Mouse (Mus musculus) CH12.LX (cell line): ENCODE data around the gene Tshz3. TPM values are rescaled to one million over a fixed set of nuclear protein-coding genes. Genes with fewer than 3 reads are reported as not detected.

Experiments used
- DNase-seq: peaks from one replicate; pipeline ENCODE4 v3.0.0-alpha.2; 2013; ENCODE audit errors: extremely low read depth
- H3K27ac ChIP-seq: 2 replicates; pipeline ENCODE4 v1.5.1; 2012; ENCODE audit warnings: low read depth, mild to moderate bottlenecking, control low read depth, moderate library complexity; ENCODE audit not compliant: insufficient read depth
- H3K27me3 ChIP-seq: replicated peaks from 2 replicates; pipeline ENCODE3; 2012; ENCODE audit warnings: inconsistent platforms
- H3K36me3 ChIP-seq, 2 experiments: replicated peaks in 1 of 2; 2 replicates each; pipeline versions ENCODE3 to v1.6.1; 2012; ENCODE audit warnings: inconsistent platforms in 1 of 2, low read length in 1 of 2, mild to moderate bottlenecking in 1 of 2, mixed read lengths in 1 of 2, moderate library complexity in 1 of 2; ENCODE audit not compliant: control insufficient read depth in 1 of 2, insufficient read depth in 1 of 2
- H3K4me1 ChIP-seq, 2 experiments: 2 replicates each; pipeline ENCODE4 v1.6.1; 2012; ENCODE audit warnings: inconsistent platforms in 1 of 2, moderate library complexity in 1 of 2; ENCODE audit not compliant: insufficient read depth in 2 of 2, control insufficient read depth in 1 of 2
- H3K4me2 ChIP-seq: 2 replicates; pipeline ENCODE4 v1.6.1; 2012; ENCODE audit warnings: low read depth, mild to moderate bottlenecking, control low read depth; ENCODE audit not compliant: poor library complexity, insufficient read depth, severe bottlenecking
- H3K4me3 ChIP-seq, 3 experiments: fragments of 150-350 bp in 1 of 3; sonication (generic) in 1 of 3; replicated peaks in 1 of 3; 2 replicates each; pipeline versions ENCODE3 to v1.5.1; 2011 to 2012; ENCODE audit warnings: low read depth in 2 of 3, low read length in 2 of 3, mild to moderate bottlenecking in 2 of 3, moderate library complexity in 2 of 3, control low read depth in 1 of 3, improper control_type of control experiment in 1 of 3, inconsistent platforms in 1 of 3, mixed read lengths in 1 of 3; ENCODE audit not compliant: poor library complexity in 1 of 3
- H3K79me2 ChIP-seq: replicated peaks from 2 replicates; pipeline ENCODE4 v1.6.1; 2012; ENCODE audit warnings: mild to moderate bottlenecking, moderate library complexity; ENCODE audit not compliant: control insufficient read depth, poor library complexity, insufficient read depth, severe bottlenecking; ENCODE audit errors: extremely low read depth
- H3K9ac ChIP-seq: 2 replicates; pipeline ENCODE4 v1.6.1; 2012; ENCODE audit warnings: low read depth, mild to moderate bottlenecking, control low read depth, moderate library complexity; ENCODE audit not compliant: insufficient read depth
- H3K9me3 ChIP-seq: replicated peaks from 2 replicates; pipeline ENCODE3; 2012; ENCODE audit warnings: low read length, inconsistent platforms, mixed read lengths
- CHD2 ChIP-seq: IDR thresholded peaks from 2 replicates; pipeline ENCODE4 v1.6.1; 2011; ENCODE audit warnings: low read length, improper control_type of control experiment
- ETS1 ChIP-seq: conservative IDR thresholded peaks from 2 replicates; pipeline ENCODE4 v1.6.1; 2012; ENCODE audit warnings: low read depth, mild to moderate bottlenecking, inconsistent platforms, low read length, improper control_type of control experiment, moderate library complexity
- HCFC1 ChIP-seq: IDR thresholded peaks from 2 replicates; pipeline ENCODE4 v1.6.1; 2012; ENCODE audit warnings: low read depth, mild to moderate bottlenecking, inconsistent platforms, low read length, improper control_type of control experiment
- IRF4 ChIP-seq: IDR thresholded peaks from 2 replicates; pipeline ENCODE4 v1.6.1; 2014; ENCODE audit warnings: low read depth, mild to moderate bottlenecking, inconsistent platforms, low read length, improper control_type of control experiment
- JUND ChIP-seq: conservative IDR thresholded peaks from 2 replicates; pipeline ENCODE4 v1.6.1; 2011; ENCODE audit warnings: low read depth, low read length, improper control_type of control experiment
- KAT2A ChIP-seq: IDR thresholded peaks from 2 replicates; pipeline ENCODE4 v1.6.1; 2012; ENCODE audit warnings: low read length, improper control_type of control experiment, inconsistent platforms; ENCODE audit not compliant: insufficient replicate concordance
- MYC ChIP-seq: IDR thresholded peaks from 2 replicates; pipeline ENCODE4 v1.6.1; 2011; ENCODE audit warnings: low read depth, mild to moderate bottlenecking, improper control_type of control experiment, low read length
- NELFE ChIP-seq: IDR thresholded peaks from 2 replicates; pipeline ENCODE4 v1.6.1; 2011; ENCODE audit warnings: low read depth, low read length, improper control_type of control experiment
- NRF1 ChIP-seq: IDR thresholded peaks from 2 replicates; pipeline ENCODE4 v1.6.1; 2014; ENCODE audit warnings: low read depth, mild to moderate bottlenecking, inconsistent platforms, low read length, improper control_type of control experiment, moderate library complexity
- POLR2A ChIP-seq: IDR thresholded peaks from 2 replicates; pipeline ENCODE4 v1.6.1; 2011; ENCODE audit warnings: low read depth, mild to moderate bottlenecking, improper control_type of control experiment, low read length
- RAD21 ChIP-seq: IDR thresholded peaks from 2 replicates; pipeline ENCODE4 v1.6.1; 2011; ENCODE audit warnings: low read depth, mild to moderate bottlenecking, low read length, improper control_type of control experiment, moderate library complexity
- RCOR1 ChIP-seq: conservative IDR thresholded peaks from 2 replicates; pipeline ENCODE4 v1.6.1; 2012; ENCODE audit warnings: low read depth, mild to moderate bottlenecking, inconsistent platforms, low read length, improper control_type of control experiment
- SIN3A ChIP-seq: IDR thresholded peaks from 2 replicates; pipeline ENCODE4 v1.6.1; 2012; ENCODE audit warnings: low read length, improper control_type of control experiment, inconsistent platforms
- SMC3 ChIP-seq: IDR thresholded peaks from 2 replicates; pipeline ENCODE4 v1.6.1; 2011; ENCODE audit warnings: low read depth, low read length, improper control_type of control experiment
- USF1 ChIP-seq: IDR thresholded peaks from 2 replicates; pipeline ENCODE4 v1.6.1; 2014; ENCODE audit warnings: low read depth, mild to moderate bottlenecking, inconsistent platforms, low read length, improper control_type of control experiment
- USF2 ChIP-seq: conservative IDR thresholded peaks from 2 replicates; pipeline ENCODE4 v1.6.1; 2011; ENCODE audit warnings: low read depth, low read length, improper control_type of control experiment
- dilution Hi-C: fragments of 300-500 bp; cut with MboI; formaldehyde crosslinking; loops from 2 replicates; pipeline ENCODE4 v1.14.3; 2020; ENCODE audit warnings: low sequenced_read_pairs; ENCODE audit not compliant: extremely low pct_unique_long_range_greater_than_20kb, extremely low pct_ligation_motif_present
- in situ Hi-C: fragments of 300-500 bp; cut with MboI; formaldehyde crosslinking; loops from 3 replicates; pipeline ENCODE4 v1.14.3; 2019; ENCODE audit warnings: low sequenced_read_pairs, low pct_ligation_motif_present, low pct_unique_long_range_greater_than_20kb, mixed read lengths
- polyA plus RNA-seq: library from polyadenylated mRNA; unstranded; fragments of >175 nt; gene quantifications from 2 replicates; pipeline ENCODE4 v1.2.1, GENCODE M21; 2012; ENCODE audit warnings: low read depth; ENCODE audit not compliant: insufficient read length
- total RNA-seq, 2 experiments: library from RNA; depleted of rRNA; stranded (reverse); fragments of 300-350 nt in 1 of 2; fragments of >200 nt in 1 of 2; gene quantifications; 2 replicates each; pipeline ENCODE4 v1.2.3; 2012 to 2014

Gene Tshz3
- total and polyA plus RNA-seq, 3 experiments, result not detected

GRCm38 (mm10) chr7:36690551-36690950 lies 7.4 kb upstream of the Tshz3 start:
- H3K4me3 ChIP-seq, result no peak overlapping the region
- H3K36me3 ChIP-seq, result no peaks in the 10 kb centered on the region
- no peak overlapping the region for H3K4me2 ChIP-seq
- H3K4me1 ChIP-seq, result no peaks in the 10 kb centered on the region
- dilution Hi-C loops, result no loop called here
- no peaks in the 10 kb centered on the region for H3K27me3 ChIP-seq
- no peak overlapping the region for H3K9ac ChIP-seq
- H3K79me2 ChIP-seq, result no peaks in the 10 kb centered on the region
- no peak for DNase-seq
- H3K27ac ChIP-seq, result no peak overlapping the region
- peaks cover 92% of the 10 kb centered on the region for H3K9me3 ChIP-seq
- no peak for TF ChIP-seq RCOR1
- TF ChIP-seq MYC, result no peak
- no peak for TF ChIP-seq HCFC1
- in situ Hi-C loops, result no loop called here

- no peak for TF ChIP-seq SIN3A
- TF ChIP-seq POLR2A, result no peak
- no peak for TF ChIP-seq NELFE
- TF ChIP-seq SMC3, result no peak
- TF ChIP-seq KAT2A, result no peak
- TF ChIP-seq, all 38 proteins: peak for 0
- Histone ChIP-seq H3K9me3 (peaks cover 91% of the 10 kb centered on the region), H3K9ac (no peak overlapping the region), H3K27ac (no peak overlapping the region), H3K4me3 (no peak overlapping the region), H3K4me2 (no peak overlapping the region), H3K79me2 (no peaks in the 10 kb centered on the region), H3K27me3 (no peaks in the 10 kb centered on the region), H3K36me3 (no peaks in the 10 kb centered on the region), H3K4me1 (no peaks in the 10 kb centered on the region)
- dilution Hi-C loops, result no loop called here
- in situ Hi-C loops, result no loop called here
- no peak for DNase-seq
Observed at GRCm38 (mm10) chr7:36691617-36692016, 6.3 kb upstream of the Tshz3 start.

DNA sequence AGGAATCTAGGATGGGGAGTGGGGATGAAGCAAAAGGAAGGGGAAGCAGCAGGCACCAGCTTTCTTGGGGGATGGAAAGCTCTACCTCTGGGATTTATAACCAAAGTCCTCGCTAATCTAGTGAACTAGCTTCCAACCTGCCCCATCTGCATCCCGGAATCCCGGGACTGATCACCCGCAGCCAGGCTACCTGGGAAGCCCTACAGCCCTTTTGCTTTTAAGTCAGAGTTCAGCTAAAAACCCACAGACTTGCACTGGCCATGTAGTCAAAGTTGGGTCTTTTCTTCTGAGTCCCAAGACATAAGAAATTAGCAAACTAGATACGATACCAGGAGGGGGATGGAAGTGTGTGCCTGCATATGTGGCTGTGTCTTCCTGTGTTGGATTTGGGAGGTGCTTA lies 5.5 kb upstream of the Tshz3 start:
- Histone ChIP-seq H3K4me2 (no peak overlapping the region), H3K27me3 (no peaks in the 10 kb centered on the region)

More for the DNA sequence above, 5.5 kb upstream of the Tshz3 start:
- Histone ChIP-seq H3K27ac (no peak overlapping the region), H3K79me2 (no peaks in the 10 kb centered on the region), H3K9ac (no peak overlapping the region), H3K9me3 (peaks cover 93% of the 10 kb centered on the region), H3K4me1 (no peaks in the 10 kb centered on the region), H3K36me3 (no peaks in the 10 kb centered on the region), H3K4me3 (no peak overlapping the region)
- TF ChIP-seq USF1 (no peak), JUND (no peak), ETS1 (no peak), USF2 (no peak), CHD2 (no peak), KAT2A (no peak), NELFE (no peak), HCFC1 (no peak), IRF4 (no peak), RAD21 (no peak), POLR2A (no peak), MYC (no peak), NRF1 (no peak)
- DNase-seq, result no peak
- in situ Hi-C loops, result no loop called here
- dilution Hi-C loops, result no loop called here
